Mouse (Mus musculus): ENCODE data around the gene Sbf2.
A peak's percentile ranks its signal among the peaks of the same experiment; 100 is the strongest.
"Not testable (repeated sequence)": the region's sequence is repeated elsewhere in the genome, so short reads cannot be mapped to it uniquely, and the experiment has no call there.

Sbf2 gene

GRCm38 (mm10) chr7:110614133-110615063 is at the start of gene Sbf2:
TSS of gene Sbf2 (minus strand) at chr7:110614922.
- peak; percentile 92 to 94 for DNase-seq

GRCm38 (mm10) chr7:110658378-110658928 is 43.7 kb upstream of the Sbf2 start:
- DNase-seq = no peak

- no peak for DNase-seq
Observed at GRCm38 (mm10) chr7:110655966-110656365, 41.2 kb upstream of the Sbf2 start.

GRCm38 (mm10) chr7:110655230-110655629 is 40.5 kb upstream of the Sbf2 start:
- DNase-seq = no peak

DNA sequence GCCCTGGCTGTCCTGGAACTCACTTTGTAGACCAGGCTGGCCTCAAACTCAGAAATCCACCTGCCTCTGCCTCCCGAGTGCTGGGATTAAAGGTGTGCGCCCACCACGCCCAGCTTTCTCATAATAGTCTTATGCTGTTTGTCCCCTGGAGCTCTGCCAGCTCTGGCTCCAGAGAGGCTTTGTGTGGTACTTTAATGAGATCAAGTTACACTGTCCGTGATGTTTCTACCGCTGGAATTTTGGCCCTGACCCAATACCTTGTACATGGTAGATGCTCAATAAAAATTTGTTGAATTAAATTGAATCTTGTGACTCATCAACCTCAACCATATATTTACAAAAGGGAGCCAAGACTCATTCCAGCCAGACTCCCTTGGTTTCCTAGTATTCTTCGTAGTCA is 36.4 kb upstream of the Sbf2 start:
- peak; percentile 78 to 87 for DNase-seq

- DNase-seq = peak in 1 of 2 experiments; percentile 56
Observed at GRCm38 (mm10) chr7:110650491-110650890, 35.8 kb upstream of the Sbf2 start.

DNA sequence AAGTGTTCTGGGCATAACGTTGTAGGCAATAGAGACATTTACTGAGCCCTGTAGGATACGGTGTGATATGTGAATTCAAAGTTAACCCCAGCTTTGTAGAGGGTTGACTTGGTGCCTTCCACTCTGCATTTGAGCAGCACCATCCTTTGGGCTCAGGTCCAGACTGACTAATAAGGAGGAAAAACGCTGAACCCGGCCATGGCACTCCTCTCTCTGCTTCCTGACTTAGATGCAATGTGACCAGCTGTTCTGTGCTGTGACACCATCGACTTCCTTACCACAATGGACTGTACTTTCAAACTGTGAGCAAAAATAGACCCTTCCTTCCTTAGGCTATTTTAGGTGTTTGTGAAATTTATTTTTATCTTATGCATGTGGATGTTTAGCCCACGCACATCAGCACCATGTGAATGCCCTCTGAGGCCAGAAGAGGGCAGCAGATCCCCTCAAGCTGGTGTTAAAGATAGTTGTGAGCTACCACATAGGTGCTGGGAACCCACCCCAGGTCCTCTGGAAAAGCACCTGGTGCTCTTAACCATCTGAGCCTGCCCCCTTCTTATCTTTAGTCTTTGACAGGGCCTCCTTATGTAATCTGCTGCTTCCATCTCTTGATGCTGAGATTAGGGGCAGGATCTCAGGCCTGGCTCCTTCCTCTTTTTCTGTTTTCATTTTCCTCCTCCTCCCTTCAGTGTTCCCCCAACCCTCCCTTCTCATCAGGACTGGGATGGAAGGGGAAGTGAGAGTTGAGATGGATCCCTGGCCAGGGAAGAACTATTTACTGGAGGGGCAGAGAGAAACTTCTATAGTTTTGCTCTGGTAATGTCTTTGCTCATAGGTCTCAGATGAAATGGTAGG is 34.6 kb upstream of the Sbf2 start:
- peak; percentile 50 to 56 for DNase-seq

DNA sequence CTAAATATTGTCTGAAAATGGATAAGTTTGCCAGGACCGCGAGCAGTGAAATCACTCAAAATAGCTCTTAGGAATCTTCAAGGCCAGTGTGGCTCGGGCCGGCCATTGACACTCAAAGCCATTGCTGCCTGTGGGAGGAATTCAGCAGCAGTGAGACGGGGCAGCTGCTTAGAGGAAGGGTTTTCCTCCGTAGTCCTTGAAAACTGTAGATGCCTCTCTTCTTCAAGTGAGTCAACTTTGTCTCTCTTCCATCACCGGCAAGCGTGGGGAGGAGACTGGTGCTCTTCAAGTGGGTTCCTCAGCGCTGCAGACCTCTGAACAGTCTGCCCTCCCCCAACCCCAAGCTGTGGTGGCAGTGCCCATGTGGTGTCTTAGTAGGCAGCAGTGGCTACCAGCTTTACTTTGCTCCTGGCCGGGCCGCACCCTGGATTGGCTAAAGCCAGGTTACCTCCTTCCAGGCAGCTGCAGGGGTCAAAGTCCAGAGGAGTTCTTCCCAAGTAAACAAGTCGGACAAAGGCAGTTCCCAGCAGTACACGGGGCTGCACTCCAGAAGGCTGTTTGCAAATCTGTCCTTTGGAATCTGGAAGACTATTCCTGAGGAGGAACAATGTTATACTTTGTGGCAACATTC is 33.8 kb upstream of the Sbf2 start:
- peak; percentile 89 to 95 for DNase-seq

- DNase-seq = peak; percentile 60
Observed at GRCm38 (mm10) chr7:110647559-110648454, 33.1 kb upstream of the Sbf2 start.

- DNase-seq = peak in 1 of 2 experiments; percentile 41
Observed at GRCm38 (mm10) chr7:110646611-110647407, 32.1 kb upstream of the Sbf2 start.

GRCm38 (mm10) chr7:110645859-110646258 is 31.1 kb upstream of the Sbf2 start:
- no peak for DNase-seq

DNA sequence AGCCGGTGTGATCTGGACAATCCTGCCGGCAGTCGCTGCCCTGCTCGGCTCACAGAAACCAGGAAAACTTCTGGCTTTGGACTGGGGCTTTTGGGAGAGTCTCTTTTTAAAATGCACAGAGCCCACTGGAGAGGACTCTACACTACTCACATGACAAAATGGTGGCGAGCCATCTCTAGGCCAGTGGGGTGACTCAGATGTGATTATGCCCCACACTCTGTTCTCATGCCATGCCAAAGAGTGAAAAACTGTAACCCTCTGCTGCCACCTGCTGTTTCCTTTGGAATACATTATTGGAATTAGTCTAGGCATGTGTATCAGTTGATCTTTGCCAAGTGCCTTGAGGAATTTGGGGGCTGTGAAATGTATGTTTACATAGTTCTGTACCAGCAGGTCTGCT is 30.6 kb upstream of the Sbf2 start:
- peak; percentile 83 to 85 for DNase-seq

DNA sequence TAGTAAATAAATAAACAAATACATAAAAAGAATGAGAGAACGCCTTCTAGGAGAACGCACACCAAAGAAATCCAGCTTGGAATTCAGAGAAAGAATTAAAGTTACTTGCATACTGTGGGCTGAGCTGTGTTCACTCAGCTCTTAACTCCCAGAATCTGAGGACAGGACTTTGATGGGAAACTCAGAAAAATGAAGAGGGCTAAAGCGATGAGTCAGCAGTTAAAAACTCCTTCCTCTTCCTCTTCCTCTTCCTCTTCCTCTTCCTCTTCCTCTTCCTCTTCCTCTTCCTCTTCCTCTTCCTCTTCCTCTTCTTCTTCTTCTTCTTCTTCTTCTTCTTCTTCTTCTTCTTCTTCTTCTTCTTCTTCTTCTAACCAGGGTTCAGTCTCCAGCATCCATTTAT is 25.2 kb upstream of the Sbf2 start:
- DNase-seq = not testable (repeated sequence)

DNA sequence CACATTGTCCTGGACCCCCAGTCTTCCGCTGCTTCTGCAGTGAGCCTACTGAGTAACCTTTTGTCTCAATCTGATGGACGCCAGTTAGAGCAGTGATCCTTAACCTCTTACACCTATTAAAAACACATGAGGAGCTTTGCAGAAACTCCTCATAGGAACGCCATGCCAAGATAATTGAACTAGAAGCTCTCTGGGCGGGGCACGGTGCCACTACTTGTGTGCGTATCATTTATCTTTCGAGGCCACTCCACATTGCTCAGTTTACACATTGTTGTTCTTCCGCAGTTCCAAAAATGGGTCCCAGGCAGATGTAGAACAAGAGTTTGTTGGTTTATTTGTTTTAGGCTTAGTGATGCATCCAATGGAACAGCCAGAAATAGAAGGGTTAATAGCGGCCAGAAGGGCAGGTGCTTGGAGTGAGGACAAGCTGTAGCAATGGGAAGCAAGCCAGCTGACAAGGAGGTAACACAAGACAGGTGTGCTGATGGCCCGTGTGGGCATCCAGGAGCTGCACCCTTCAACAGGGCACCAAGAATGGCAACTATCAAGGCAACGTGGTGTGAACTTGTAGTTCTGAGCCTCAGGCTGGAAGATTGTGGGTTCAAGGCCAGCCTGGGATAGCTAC is 24.7 kb upstream of the Sbf2 start:
- DNase-seq = peak; percentile 69 to 77

- peak; percentile 58 to 73 for DNase-seq
Observed at GRCm38 (mm10) chr7:110638305-110639110, 23.8 kb upstream of the Sbf2 start.

DNA sequence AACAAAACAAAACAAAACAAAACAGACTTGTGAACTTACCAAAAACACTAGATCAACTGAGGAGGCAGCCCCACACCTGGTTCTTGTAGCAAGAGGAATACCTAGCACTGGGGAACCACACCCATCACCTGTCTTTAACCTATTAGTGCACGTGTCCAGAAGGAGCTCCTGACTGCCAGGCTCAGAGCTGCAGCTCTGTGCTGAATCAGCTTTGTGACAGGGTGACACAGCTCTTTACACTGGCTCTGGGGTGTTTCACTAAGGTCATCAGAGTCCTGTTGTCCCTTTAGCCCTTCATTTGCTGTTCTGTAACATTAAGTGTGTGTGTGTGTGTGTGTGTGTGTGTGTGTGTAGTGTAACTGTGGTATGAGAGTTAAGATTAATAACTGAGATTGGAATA is 21.8 kb upstream of the Sbf2 start:
- peak in 1 of 2 experiments; percentile 53 for DNase-seq

- DNase-seq = no peak
Observed at GRCm38 (mm10) chr7:110635929-110636328, 21.2 kb upstream of the Sbf2 start.

GRCm38 (mm10) chr7:110631136-110631888 is 16.6 kb upstream of the Sbf2 start:
- peak in 1 of 2 experiments; percentile 67 for DNase-seq
